Mouse (Mus musculus) heart, adult 2 months (tissue): ENCODE results near the gene Btnl2.

ENCODE experiments used
- CTCF ChIP-seq: fragments of 200-600 bp; IDR thresholded peaks from 2 replicates; pipeline ENCODE4 v1.8.1; 2022; ENCODE audit warnings: antibody characterized with exemption, mild to moderate bottlenecking, moderate library complexity
- EP300 ChIP-seq: fragments of 200-500 bp; IDR thresholded peaks from 2 replicates; pipeline ENCODE4 v1.6.1; 2011; ENCODE audit warnings: low read depth, low read length, control low read depth; ENCODE audit not compliant: insufficient read depth

DNA sequence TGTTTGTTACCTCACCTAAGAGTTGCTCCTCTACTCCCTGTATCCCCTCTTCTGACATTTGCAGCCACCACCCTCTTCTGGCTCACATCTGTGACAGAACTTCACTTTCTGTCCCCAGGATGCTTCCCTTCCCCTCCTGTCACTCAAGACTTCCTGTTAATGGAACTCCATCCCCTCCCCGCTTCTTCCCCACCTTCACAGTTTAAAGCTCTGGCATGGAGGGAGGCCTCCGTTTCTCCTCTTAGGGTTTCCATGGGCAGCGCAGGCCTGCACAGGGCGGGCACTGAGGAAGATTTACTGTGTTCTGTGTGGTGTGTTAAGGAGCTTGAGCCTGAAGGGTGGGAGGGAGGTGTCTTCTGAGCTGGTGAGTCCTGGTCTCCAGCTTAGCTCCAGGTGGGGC is 46.5 kb upstream of the Btnl2 start:
- TF ChIP-seq CTCF (no peak), EP300 (no peak)
